Mouse (Mus musculus) urinary bladder, adult 2 months (tissue): ENCODE results near the gene Gm20795. TPM values are rescaled to one million over a fixed set of nuclear protein-coding genes. Genes with fewer than 3 reads are reported as not detected.
"Not testable (repeated sequence)": the region's sequence is repeated elsewhere in the genome, so short reads cannot be mapped to it uniquely, and the experiment has no call there.

ENCODE experiments used
- DNase-seq: peaks from one replicate; pipeline ENCODE4 v3.0.0; 2022; ENCODE audit warnings: low spot score
- polyA plus RNA-seq: library from polyadenylated mRNA; depleted of rRNA; stranded (reverse); fragments of >200 nt; gene quantifications from 2 replicates; pipeline ENCODE4 v1.2.3, GENCODE M21; 2012; rRNA removed

The Gm20795 gene
- polyA plus RNA-seq = not detected in 2 replicates

- DNase-seq = not testable (repeated sequence)
Observed at GRCm38 (mm10) chrY:40804614-40805013, at the start of gene Gm20795. Gene Gm20795, plus strand, starts transcription at chrY:40804914.

- not testable (repeated sequence) for DNase-seq
Observed at GRCm38 (mm10) chrY:40775665-40776064, 29.0 kb upstream of the Gm20795 start, which contains the start of gene Gm21797. Gene Gm21797, minus strand, starts transcription at chrY:40775765.

Other genes starting within 250 kb of the Gm20795 start
- not detected in 2 replicates for gene Gm21852, start 152.9 kb upstream of the Gm20795 start, polyA plus RNA-seq
- gene Gm21797, start 29.1 kb upstream of the Gm20795 start, polyA plus RNA-seq = not detected in 2 replicates